Mouse (Mus musculus) heart, embryonic 15.5 days (tissue): ENCODE measurements around the gene Nsf. TPM values are rescaled to one million over a fixed set of nuclear protein-coding genes. Genes with fewer than 3 reads are reported as not detected.

Source experiments
- ATAC-seq: fragments of 200-750 bp; cut with Nextera tagmentation; replicated peaks from 2 replicates; pipeline ENCODE4 v1.8.0; 2017; ENCODE audit warnings: low read depth, moderate TSS enrichment; ENCODE audit not compliant: insufficient number of reproducible peaks, insufficient read depth, low FRiP score
- H3K27ac ChIP-seq: fragments of 300-500 bp; sonication (generic); 2 replicates; pipeline ENCODE4 v1.5.1; 2015; ENCODE audit warnings: mild to moderate bottlenecking, inconsistent platforms
- H3K27me3 ChIP-seq: fragments of 300-500 bp; sonication (generic); 2 replicates; pipeline ENCODE4 v1.6.1; 2015; ENCODE audit warnings: inconsistent platforms
- H3K36me3 ChIP-seq: fragments of 300-500 bp; sonication (generic); 2 replicates; pipeline ENCODE4 v1.6.1; 2015; ENCODE audit warnings: mild to moderate bottlenecking, inconsistent platforms
- H3K4me1 ChIP-seq: fragments of 300-500 bp; sonication (generic); replicated peaks from 2 replicates; pipeline ENCODE4 v1.6.1; 2015; ENCODE audit warnings: inconsistent platforms
- H3K4me2 ChIP-seq: fragments of 300-500 bp; sonication (generic); 2 replicates; pipeline ENCODE4 v1.6.1; 2015; ENCODE audit warnings: inconsistent platforms, mild to moderate bottlenecking, moderate library complexity
- H3K4me3 ChIP-seq: fragments of 300-500 bp; sonication (generic); 2 replicates; pipeline ENCODE4 v1.5.1; 2015; ENCODE audit warnings: mild to moderate bottlenecking, inconsistent platforms
- H3K9ac ChIP-seq: fragments of 300-500 bp; sonication (generic); 2 replicates; pipeline ENCODE4 v1.6.1; 2015; ENCODE audit warnings: mild to moderate bottlenecking, inconsistent platforms
- H3K9me3 ChIP-seq: fragments of 300-500 bp; sonication (generic); replicated peaks from 2 replicates; pipeline ENCODE4 v1.6.1; 2016; ENCODE audit warnings: inconsistent platforms
- WGBS: fragments of 180-500 bp; shearing (Covaris S2); methylation state at CpG from one replicate; pipeline ENCODE4 v1.1.7; 2015; ENCODE audit warnings: mixed read lengths; 5-methylcytosine and 5-hydroxymethylcytosine counted together
- polyA plus RNA-seq: library from polyadenylated mRNA; unstranded; fragments of >200 nt; fragmentation: Nextera tagmentation; extraction: Ambion mirVana; gene quantifications from 2 replicates; pipeline ENCODE4 v1.2.1, GENCODE M21; 2015

The Nsf gene
- polyA plus RNA-seq, 1 experiment from 2014 or later, result 26.4 TPM

DNA sequence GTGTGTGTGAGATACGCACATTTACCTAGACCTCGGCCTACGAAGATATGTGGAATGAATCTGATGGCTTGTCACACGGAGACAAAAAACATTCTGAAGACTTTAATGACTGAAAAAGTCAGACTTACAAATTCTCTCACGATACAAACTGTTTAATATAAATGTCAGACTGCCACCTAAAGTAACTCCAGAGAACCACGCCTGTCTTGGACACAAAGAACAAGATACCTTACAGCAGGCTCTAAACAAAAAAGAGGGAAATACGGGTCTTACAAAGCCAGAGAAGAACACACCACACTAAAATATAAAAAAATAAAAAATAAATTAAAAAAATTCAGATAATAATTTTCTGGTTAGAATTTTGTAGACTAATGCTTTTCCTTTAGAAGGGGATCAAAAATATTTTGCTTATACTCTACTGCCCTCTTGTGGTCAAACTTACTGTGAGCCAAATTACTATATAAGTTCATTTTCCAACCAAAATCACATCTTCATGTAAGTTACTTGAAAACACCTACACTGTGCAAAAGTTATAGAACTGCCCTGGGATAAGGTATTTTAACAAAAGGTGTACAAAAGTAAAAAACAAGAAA, 42.8 kb downstream of the Nsf start:
- Histone ChIP-seq H3K9ac (no peak overlapping the region), H3K27ac (no peak overlapping the region), H3K9me3 (no peaks in the 10 kb centered on the region), H3K4me3 (no peak overlapping the region), H3K27me3 (no peaks in the 10 kb centered on the region), H3K36me3 (peaks cover 42% of the 10 kb centered on the region; the same call in 1 of the 2 replicates), H3K4me1 (no peaks in the 10 kb centered on the region), H3K4me2 (no peak overlapping the region)
- ATAC-seq, result no peak
- WGBS, result 63% methylated on average over 7 of the region's 7 CpGs

DNA sequence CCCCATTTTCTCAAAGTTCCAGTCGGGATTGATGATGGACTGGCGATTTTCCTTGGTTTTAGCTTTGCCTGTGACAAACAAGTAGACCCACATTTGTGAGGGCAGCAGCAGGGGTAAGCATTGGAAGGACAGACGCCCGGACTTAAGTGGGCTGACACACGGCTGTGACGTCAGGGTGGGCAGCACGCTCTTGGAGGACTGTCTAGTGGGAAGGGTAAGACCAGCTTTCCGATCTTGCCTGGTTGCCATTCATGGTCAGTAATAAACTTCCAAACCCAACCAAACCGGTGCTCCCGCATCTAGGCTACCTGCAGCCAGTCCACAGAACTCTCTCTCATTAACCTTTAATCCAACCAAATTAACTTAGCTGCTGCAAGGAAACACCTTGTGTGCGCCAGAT, 43.3 kb downstream of the Nsf start:
- Histone ChIP-seq H3K27me3 (no peaks in the 10 kb centered on the region), H3K4me2 (no peak overlapping the region), H3K27ac (no peak overlapping the region), H3K9ac (no peak overlapping the region), H3K36me3 (peaks cover 36% of the 10 kb centered on the region; the same call in 1 of the 2 replicates), H3K4me3 (no peak overlapping the region), H3K4me1 (no peaks in the 10 kb centered on the region), H3K9me3 (no peaks in the 10 kb centered on the region)
- no peak for ATAC-seq
- WGBS, result 92% methylated on average over 11 of the region's 11 CpGs

DNA sequence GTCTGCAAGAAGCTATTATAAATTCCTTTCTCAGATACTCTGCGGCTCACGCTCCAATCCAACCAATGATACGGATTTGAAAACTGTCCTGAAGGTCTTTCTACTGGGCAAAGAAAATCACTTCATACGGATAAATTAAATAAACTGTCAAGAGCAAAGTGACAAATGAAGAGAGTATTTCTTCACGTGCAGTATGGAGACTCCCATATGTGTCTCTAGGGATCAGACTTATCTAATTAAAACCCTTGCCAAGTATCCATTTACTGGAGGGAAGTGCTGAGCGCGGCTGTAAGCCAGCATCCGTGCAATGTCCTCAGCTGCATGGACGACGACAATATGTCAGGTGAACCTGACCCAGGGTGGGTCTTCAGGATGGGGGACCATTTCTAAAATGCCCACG, 44.0 kb downstream of the Nsf start:
- peaks cover 31% of the 10 kb centered on the region; the same call in 1 of the 2 replicates for H3K36me3 ChIP-seq
- H3K27me3 ChIP-seq, result no peaks in the 10 kb centered on the region
- H3K9me3 ChIP-seq, result no peaks in the 10 kb centered on the region
- H3K9ac ChIP-seq, result no peak overlapping the region
- H3K4me1 ChIP-seq, result no peaks in the 10 kb centered on the region
- no peak for ATAC-seq
- H3K4me3 ChIP-seq, result no peak overlapping the region
- H3K27ac ChIP-seq, result no peak overlapping the region
- 82% methylated on average over 11 of the region's 11 CpGs for WGBS
- no peak overlapping the region for H3K4me2 ChIP-seq

DNA sequence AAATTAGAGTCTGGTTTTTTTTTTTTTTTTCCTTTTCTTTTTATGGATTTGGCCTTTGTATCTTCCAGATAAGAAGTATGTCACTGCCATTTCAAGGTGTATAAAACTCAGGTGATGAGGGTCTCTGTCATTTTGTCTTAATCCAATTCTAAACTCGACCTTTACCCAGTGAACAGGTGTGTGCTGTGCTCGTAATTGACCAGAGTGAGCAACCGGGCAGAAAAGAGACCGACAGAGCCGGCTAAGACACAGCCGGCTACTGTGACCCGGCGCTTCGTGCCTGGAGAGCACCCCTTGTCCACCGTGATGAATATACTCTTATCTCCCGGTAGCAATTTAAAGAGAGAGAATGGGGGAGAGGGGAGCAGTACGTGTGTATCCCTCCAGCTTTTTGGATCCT, 44.5 kb downstream of the Nsf start:
- no peak overlapping the region for H3K9ac ChIP-seq
- no peak overlapping the region for H3K4me2 ChIP-seq
- no peak overlapping the region for H3K4me3 ChIP-seq
- 85% methylated on average over 12 of the region's 12 CpGs for WGBS
- no peak for ATAC-seq
- no peaks in the 10 kb centered on the region for H3K9me3 ChIP-seq
- no peaks in the 10 kb centered on the region for H3K4me1 ChIP-seq
- peaks cover 31% of the 10 kb centered on the region; the same call in 1 of the 2 replicates for H3K36me3 ChIP-seq
- no peaks in the 10 kb centered on the region for H3K27me3 ChIP-seq
- H3K27ac ChIP-seq, result no peak overlapping the region

DNA sequence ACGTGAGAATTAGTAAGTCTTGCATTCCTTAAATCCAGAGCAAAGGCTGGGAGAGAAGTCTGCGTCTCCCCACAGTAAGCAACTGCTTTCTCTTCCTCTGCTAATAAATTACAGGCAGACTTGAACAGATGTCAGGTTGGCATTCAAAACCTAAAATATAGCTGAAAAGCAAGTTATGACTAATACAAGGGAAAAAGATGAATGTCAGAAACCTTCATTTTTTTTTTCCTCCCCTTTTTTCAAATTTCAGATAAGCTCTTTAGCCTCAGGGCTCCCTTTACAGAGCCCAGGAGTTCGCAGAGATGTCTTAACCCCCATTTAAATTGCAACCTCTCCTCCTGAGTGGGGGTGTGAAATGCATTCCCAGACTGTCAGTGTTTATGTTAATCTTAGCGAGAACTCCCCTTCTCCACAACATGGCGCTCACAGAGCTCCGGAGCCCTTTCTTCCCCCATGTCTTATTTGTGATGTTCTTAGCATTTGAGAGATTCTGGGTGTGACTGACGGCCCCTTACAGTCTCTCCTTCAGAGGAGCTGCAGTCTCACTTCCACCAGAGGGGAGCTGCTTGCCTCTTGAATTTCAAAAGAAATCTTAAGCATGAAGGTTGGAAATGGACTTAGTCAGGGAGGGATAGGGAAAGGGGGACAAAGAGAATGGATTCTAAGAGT, 47.7 kb downstream of the Nsf start:
- Histone ChIP-seq H3K36me3 (peaks cover 13% of the 10 kb centered on the region; the same call in 1 of the 2 replicates), H3K27ac (no peak overlapping the region), H3K4me3 (no peak overlapping the region), H3K27me3 (no peaks in the 10 kb centered on the region), H3K9ac (no peak overlapping the region), H3K9me3 (no peaks in the 10 kb centered on the region), H3K4me2 (no peak overlapping the region), H3K4me1 (peaks cover 1% of the 10 kb centered on the region)
- 59% methylated on average over 7 of the region's 7 CpGs for WGBS
- no peak for ATAC-seq

DNA sequence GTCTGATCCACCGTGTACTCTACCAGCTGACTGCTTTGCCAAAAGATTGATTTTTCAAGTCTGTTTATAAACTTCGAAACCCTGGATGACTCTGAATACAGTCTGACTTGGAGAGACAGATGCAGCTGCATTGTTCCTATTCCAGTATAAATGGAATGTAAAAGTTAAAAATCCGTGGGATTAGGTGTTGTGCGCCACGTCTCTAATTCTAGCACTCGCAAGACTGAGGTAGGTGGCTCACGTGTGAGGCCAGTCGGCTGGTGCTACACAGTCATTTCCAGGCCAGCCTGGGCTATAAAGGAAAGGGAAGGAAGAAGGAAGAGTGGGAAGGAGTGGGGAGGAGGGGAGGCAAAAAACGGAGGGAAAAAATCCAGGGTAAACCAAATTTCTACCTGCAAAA, 48.4 kb downstream of the Nsf start:
- no peak for ATAC-seq

DNA sequence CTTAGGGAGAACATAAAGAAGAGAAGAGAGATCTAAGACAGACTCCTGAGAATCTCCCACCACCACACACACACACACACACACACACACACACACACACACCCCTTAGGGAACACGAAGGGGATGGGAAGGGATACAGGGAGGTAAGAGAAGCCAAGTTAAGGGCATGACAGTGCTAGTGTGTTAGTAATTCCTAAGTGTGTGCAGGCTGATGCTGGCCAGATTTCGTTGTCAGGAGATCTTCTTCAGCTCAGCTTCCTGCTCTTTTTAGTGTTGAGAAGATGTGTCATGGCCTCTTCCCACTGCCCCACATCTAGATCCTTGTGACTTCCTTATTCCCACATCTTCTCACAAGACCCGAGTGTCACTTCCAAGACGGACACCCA, 52.3 kb downstream of the Nsf start:
- ATAC-seq, result no peak
- H3K4me3 ChIP-seq, result no peak overlapping the region
- H3K9me3 ChIP-seq, result no peaks in the 10 kb centered on the region
- no peak overlapping the region for H3K27ac ChIP-seq
- H3K4me2 ChIP-seq, result no peak overlapping the region
- no peaks in the 10 kb centered on the region for H3K36me3 ChIP-seq
- no peaks in the 10 kb centered on the region for H3K27me3 ChIP-seq
- H3K4me1 ChIP-seq, result peaks cover 12% of the 10 kb centered on the region
- 81% methylated on average over 4 of the region's 4 CpGs for WGBS
- no peak overlapping the region for H3K9ac ChIP-seq

More for the DNA sequence above, 48.4 kb downstream of the Nsf start:
- no peak overlapping the region for H3K4me3 ChIP-seq
- no peak overlapping the region for H3K27ac ChIP-seq
- H3K27me3 ChIP-seq, result no peaks in the 10 kb centered on the region
- H3K9ac ChIP-seq, result no peak overlapping the region
- H3K9me3 ChIP-seq, result no peaks in the 10 kb centered on the region
- 76% methylated on average over 9 of the region's 9 CpGs for WGBS
- peaks cover 8% of the 10 kb centered on the region for H3K4me1 ChIP-seq
- no peak overlapping the region for H3K4me2 ChIP-seq
- peaks cover 10% of the 10 kb centered on the region; the same call in 1 of the 2 replicates for H3K36me3 ChIP-seq

DNA sequence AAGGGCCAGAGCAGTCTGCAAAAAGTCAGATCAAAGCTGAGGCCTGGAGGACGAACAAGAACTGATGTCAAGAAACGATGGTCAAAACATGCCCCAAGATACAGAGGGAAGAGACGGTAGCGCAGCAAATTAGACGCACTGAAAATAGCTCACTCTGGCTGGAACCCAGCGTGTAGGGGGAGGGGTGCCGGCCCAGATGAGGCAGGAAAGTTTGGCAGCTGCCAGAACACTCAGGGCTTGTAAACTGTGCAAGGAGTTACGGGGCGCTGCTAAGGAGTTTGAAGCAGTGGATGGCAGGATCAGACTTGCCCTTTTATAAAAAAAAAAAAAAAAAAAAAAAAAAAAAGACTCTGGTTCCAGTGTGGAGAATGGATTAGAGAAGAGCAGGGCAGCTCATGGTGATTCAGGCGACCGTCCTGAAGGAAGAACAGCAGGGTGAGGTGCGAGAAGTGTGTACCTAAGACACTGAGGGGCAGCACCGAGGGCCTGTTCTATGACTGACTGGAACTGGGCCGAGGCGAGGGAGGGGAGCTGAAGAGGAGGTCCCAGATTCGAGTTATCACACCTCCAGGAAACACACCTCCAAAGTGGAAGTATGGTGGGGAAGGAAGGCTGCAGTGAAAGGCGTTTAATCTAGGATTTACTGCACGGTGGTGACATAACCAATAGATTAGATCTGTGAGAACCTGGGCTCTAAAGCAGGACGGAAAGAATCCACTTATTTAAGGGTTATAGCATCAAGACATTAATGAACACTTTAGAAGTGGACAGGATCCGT, 52.9 kb downstream of the Nsf start:
- H3K36me3 ChIP-seq, result no peaks in the 10 kb centered on the region
- no peaks in the 10 kb centered on the region for H3K27me3 ChIP-seq
- H3K4me1 ChIP-seq, result peaks cover 12% of the 10 kb centered on the region
- peak overlapping the region; percentile 34; the same call in 1 of the 2 replicates for H3K27ac ChIP-seq
- ATAC-seq, result peak; percentile 84
- H3K4me2 ChIP-seq, result peak overlapping the region; percentile 23
- no peaks in the 10 kb centered on the region for H3K9me3 ChIP-seq
- no peak overlapping the region for H3K9ac ChIP-seq
- H3K4me3 ChIP-seq, result no peak overlapping the region
- 37% methylated on average over 20 of the region's 20 CpGs for WGBS

DNA sequence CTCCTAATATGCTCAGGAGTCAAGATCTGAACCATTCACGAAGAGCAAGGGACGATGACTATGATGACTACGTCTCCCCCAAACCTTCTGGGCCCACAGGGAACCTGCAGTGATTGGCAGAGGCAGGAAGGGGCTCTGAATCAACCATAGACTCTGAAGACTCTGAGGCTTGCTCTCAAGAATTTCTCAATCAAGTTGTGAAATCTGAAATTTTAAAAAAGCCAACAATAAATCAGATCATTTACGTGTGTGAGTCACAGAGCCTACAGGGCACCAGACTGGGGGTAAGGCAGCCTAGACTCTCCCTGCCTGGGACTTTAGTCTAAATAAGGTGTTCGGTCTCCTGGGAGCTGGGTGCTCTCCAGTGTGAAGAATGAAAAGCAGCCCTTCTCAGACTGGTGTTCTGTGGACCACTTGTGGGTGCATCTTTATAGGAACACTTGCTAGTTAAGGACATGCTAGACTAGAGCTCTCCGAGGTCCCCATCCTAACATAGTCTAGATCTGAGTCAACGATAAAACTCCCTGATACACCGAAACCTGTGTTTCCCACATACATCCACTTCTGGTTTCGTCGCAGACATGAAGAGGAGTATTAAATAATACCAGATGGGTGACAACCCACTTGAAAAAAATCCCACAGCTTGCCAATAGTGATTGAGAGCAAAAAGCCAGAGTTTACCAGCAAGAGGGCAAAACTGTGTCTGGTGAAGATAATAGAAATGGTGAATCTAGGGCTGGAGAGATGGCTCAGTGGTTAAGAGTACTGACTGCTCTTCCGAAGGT, 56.7 kb downstream of the Nsf start:
- Histone ChIP-seq H3K9me3 (no peaks in the 10 kb centered on the region), H3K36me3 (no peaks in the 10 kb centered on the region), H3K4me3 (no peak overlapping the region), H3K4me2 (no peak overlapping the region), H3K27ac (no peak overlapping the region), H3K9ac (no peak overlapping the region), H3K27me3 (no peaks in the 10 kb centered on the region), H3K4me1 (peaks cover 12% of the 10 kb centered on the region)
- WGBS, result 91% methylated on average over 11 of the region's 11 CpGs
- ATAC-seq, result no peak

DNA sequence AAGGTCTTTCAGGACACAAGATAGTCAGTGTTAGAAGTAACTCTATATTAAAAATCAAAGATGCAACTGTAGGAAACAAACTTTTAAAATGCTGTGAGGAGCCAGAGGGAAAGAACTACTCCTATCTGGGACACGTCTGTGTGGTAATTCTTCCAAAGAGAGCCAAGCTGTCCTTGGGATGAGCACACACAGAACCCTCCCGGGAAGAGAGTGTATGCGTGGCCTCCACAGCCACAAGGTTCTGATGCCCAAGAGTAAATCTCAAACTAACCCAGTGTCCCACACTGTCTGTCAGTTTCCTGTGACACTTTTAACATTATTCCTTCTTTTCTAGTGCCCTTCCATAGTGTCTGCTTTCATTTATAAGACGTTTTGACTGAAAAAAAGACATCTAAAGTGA, 57.8 kb downstream of the Nsf start:
- Histone ChIP-seq H3K27ac (no peak overlapping the region), H3K9ac (no peak overlapping the region), H3K9me3 (no peaks in the 10 kb centered on the region), H3K4me1 (peaks cover 9% of the 10 kb centered on the region), H3K27me3 (no peaks in the 10 kb centered on the region), H3K36me3 (no peaks in the 10 kb centered on the region), H3K4me2 (no peak overlapping the region), H3K4me3 (no peak overlapping the region)
- WGBS, result 81% methylated on average over 4 of the region's 4 CpGs
- ATAC-seq, result no peak

DNA sequence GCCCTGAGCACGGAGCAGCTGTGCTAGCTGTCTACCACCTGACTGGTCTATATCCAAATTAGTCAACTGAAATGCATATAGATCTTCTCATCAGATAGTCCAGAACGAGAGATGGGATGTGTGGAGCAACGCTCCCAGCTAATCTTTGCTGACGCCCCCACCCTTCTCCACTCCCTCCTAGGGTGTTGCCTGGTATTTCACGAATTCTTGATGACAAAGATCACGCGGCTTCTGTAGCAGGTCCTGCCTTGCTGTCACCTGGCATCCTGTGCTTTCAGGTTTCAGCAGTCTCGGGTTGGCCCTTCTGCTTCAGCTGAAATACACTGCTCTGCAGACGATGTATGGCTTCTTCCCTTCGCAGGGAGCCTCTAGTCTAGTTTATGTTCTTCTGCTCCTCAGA, 61.0 kb downstream of the Nsf start:
- Histone ChIP-seq H3K36me3 (no peaks in the 10 kb centered on the region), H3K9ac (no peak overlapping the region), H3K27me3 (no peaks in the 10 kb centered on the region), H3K4me2 (no peak overlapping the region), H3K27ac (no peak overlapping the region), H3K4me3 (no peak overlapping the region), H3K4me1 (no peaks in the 10 kb centered on the region), H3K9me3 (no peaks in the 10 kb centered on the region)
- WGBS, result 81% methylated on average over 10 of the region's 10 CpGs
- no peak for ATAC-seq
